Mouse (Mus musculus) ZHBTc4 (cell line): ENCODE results near the gene Gm44965.

Experiments used
- DNase-seq: peaks from one replicate; pipeline ENCODE4 v3.0.0-alpha.2; 2011; ENCODE audit warnings: low read depth, low spot score

The Gm44965 gene

DNA sequence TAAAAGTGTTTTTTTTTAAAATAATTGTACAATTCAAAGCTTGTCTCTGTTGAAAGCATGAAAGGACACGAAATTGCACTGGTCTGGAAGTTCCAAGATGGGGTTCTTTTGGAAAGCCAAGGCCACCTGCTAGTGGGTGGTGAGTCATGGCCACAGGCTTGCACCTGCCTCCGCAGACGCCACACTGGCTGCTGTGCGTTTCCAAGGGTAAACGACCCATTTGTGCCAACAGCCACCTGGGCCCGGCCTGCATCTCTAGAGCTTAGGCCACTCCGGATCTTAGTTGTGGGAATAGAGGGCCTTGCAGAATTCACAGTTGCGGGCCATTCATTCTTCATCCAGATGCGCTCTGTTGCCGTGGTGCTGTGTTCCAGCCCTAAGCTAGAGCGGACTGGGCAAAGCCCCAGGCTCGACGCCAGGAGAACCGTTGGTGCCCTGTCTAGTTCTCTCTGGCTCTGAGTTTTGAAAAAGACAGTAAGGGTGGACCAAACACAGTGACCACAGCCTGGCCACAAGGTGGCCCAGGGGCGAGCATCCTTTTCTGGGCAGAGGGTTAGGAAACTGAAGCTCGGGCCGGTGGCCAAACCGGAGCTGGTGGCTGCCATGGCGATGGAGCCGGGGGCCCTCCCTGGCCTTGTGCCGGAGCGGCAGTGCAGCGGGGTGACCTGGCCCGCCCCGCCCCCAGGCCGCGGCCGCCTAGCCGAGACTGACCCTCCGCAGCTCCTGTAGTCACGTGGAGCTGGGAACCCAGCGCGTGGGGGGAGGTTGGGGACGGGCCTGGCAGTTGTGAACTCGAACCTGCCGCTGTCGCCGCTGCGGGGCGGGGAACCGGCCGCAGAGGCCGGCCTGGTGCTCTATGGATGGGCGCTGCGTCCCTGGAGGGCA, at the start of gene Gm44965, which contains the start of gene Repin1:
Gm44965 (plus strand) TSS at position 784 of the 885 bp plus-strand sequence.
Repin1 (plus strand) TSS at position 726 of the 885 bp plus-strand sequence.
- peak; percentile 87 for DNase-seq

DNA sequence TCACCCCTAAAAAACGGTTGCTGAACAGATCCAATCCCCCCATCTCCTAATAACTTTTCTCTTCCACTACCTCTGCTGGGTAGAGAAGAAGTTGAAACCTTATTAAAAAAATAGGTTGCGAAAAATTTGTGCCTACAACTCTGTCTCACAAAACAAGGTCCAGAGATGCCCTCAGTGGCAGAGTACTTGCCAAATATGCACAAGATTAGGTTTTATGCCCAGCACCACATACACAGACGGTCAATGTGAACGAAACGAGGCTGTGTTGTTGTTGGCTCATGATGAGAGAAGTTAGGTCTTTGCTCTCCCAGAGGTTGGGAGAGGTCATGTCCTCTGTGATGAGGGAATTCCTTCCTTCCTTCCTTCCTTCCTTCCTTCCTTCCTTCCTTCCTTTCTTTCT, 48.5 kb upstream of the Gm44965 start:
- no peak for DNase-seq

DNA sequence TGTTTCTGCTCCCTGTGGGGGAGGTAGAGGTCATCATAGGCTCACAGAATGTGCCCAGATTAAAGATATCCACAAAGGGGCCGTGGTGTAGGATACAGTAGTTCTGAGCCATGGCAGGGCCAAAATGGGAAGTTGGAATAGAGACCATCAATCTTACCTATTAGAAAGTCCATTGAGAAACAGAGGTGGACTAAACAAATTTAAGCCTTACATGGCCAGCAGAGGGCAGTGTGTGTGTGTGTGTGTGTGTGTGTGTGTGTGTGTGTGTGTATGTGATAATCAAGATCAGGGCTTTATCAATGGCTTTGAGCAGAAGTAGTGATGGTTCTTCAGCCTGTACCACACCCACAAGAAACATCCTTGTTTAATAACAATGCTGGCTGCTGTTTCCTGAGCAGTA, 47.5 kb upstream of the Gm44965 start:
- DNase-seq, result peak; percentile 51

DNA sequence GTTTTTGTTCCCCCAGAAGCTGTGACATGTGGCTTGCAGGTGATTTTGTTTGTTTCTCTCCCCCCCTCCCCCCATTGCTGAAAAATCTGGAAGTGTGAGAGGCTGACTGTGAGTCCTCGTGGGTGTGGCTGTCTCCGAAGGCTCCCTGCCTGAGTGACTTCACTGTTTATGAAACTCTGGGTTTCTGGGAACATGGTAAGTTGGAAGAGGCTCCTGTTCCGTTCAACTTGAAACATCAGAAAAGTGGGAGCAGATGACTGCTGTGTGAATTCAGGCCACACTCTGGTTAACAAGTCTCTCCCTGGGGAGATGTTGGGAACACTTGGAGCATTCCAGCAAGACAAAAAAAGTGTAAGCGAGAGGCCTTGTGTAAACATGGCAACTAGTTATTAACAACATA, 46.9 kb upstream of the Gm44965 start:
- no peak for DNase-seq

DNA sequence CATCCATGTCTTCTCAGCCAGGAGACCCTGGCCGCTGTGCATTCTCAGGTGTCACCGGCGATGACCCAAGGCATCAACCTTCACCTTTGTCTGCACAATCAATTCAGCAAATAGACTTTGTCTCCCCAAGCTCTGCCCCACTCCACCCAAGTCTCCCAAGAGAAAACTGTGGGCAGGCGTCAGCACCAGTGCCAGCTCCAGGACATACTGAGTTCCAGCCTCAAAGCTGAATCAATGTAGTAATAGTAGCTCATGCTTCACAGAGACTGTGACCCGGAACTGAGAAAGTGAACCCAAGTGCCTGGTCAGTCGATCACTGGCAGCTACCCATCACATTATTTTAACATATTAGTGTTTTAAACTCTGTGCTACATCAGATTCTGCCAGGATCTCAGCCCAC, 45.4 kb upstream of the Gm44965 start:
- no peak for DNase-seq

DNA sequence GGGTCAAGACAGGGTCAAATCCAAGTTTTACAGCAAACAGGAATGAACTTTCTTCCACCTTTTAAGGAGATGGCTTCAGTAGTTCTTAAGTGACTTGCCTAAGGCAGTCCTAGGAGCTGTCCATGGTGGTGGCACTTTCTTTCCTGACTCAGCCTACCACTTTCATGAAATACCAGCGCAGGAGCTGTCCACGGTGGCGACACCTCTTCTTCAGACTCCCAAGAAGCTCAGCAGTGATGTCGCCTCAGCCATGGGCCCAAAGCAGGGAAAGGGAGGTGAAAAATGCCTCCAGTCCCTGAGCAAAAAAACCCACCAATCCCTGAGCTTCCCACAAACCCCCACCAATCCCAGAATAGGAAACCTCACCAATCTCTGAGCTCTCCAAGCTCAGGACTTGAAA, 40.8 kb upstream of the Gm44965 start:
- peak; percentile 96 for DNase-seq

DNA sequence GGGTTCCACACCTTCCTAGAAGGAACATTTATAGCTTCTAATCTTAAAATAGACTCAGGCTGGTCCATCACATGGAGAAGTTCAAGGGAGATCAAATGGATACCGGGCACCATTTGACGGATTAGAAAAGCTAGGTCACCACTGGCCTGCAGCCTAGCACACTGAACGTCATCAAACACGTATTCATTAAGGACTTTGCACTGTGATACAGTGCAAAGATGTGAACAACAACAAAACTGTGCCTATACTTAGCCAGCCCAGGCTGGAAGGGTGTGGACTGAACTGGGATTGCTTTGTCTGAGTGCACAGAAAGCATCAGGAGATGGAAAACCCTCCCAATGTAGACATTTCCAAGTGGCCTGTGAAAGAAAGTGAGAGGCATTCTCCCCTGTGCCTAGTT, 39.9 kb upstream of the Gm44965 start:
- no peak for DNase-seq

DNA sequence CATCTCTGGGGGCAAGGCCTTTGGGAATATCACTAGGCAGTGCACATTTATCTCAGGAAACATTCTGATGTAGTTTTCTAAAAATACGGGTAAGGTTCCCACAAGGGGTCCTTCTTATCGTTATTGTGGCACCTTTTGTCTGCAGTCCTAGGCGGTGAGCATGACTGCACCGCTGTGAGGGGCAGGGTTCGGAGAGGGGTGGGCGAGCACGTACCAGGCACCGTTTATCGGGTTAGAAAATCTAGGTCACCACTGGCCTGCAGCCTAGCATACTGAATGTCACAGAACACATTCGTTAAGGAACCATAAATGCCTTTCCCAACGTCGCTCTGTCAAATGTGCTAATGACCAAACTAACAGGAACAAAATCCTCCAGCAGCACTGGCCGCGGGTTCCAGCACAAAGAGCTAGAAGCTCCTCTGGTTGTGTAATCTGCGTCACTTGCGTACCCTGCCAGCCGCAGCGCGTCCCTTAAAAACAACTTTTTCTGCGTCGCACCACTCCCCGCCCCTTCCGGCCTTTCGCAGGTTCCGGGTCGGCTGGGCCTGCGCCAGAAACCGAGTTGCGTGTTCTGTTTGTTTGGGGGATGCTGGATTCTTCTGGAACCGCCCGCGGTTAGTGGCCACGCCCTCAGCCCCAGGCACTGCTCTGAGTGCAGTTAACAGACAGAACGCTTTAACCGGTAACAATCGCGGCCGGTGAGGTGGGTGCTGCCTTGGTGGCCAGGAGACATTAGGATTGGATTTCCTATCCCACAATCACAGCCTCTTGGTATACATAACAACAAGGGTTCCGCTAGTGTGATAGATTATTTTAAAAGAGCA, 39.2 kb upstream of the Gm44965 start, which contains the start of gene Lrrc61:
Lrrc61 (plus strand) TSS at position 517 of the 824 bp plus-strand sequence.
- DNase-seq, result peak; percentile 97

DNA sequence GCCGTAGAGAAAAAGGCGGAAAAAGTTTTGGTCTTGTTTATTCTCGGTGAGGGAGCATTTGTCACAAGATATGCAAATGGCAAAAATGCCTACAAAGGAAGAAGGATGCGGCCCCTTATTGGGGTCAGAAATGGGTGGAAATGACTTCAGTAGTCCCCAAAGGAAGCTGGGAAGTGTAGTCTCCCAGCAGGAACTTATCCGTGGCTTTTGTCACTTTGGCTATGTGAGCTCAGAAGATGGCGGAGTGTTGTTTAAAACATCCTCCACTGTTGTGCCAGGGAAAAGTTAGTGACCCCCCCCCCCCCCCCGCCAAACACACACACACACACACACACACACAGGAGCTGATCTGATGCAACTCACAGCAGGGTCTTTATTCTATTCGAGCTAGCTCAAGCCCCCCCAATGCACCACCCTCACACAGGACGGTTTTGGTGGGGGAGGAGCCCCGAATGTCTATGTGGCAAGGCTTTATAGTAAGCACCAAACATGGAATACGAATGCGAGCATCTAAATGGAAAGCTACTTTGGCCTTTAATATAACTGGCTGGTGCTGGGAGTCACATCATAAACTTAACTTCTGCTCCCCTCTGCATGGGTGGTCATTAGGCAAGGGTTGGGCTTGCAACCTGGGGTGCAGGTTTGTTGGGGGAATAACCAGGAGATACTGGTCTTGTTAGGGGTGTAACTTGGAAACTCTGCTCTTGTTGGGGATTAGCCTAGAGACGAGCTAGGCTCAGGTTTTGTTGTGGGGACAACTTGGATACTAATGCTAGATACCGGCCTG, 38.4 kb upstream of the Gm44965 start:
- DNase-seq, result no peak

DNA sequence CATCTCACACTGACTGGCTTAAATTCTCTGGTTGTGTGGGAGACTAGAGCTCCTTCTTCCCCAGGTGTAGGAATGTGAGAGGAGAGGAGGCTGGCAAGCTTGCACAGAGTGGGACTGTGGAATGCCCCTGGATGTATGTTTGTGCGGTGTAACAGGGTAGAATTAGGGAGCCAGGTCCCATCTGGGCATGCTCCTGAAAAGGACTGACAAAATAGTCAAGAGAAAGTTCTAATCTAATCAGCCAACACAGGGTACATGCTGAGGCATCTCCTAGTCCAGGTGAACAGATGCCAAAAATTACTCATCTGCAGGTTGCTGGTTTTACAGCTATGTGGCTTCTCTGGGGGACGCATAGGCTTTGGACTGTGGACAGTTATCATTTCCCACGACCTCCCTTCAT, 37.8 kb upstream of the Gm44965 start:
- DNase-seq, result no peak

DNA sequence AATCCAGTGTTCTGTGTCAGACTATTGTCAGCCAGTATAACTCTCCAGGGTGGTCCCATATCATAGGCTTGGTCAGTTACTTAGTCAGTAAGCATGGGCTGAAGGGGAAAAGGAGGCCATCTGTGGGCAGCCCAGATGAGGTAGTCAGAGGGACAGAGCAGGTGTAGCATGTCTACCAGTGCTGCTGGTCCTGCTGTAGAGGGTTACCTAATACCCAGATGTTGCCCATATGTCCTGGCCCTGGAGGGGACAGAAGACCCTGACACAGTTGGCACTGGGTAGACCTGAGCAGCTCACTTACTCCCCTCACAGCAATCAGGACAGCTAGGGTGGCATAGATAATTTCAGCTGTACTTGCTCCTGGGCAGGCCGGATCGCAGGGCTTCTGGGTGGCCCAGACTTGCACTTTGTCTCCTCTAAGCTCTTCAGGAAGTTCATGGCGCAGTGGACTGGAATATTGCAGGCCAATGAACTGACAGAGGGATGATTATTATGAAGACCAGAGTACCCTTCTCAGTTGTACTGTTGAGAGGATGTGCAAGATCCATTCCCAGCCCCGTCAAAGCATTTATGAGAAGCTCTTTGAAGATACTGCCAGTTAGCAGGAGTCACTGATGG, 27.9 kb upstream of the Gm44965 start:
- no peak for DNase-seq

DNA sequence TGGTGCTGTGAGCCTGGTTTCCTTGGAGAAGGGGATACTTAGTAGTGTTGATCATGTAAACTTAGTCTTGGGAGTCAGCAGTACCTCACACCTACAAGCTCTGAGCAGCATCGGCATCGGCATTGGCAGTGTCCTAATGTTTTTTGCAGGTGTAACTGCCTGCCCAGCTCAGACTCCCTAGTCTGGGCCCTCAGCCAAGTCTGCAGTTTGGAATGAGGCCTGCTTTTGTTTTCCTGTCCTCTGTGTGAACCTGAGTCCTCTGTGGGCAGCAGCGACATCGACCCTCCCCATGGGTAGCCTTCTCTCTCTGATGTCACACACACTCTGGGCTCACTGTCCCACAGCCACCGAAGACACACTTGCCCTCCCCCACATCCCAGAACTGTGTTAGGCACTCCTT, 27.4 kb upstream of the Gm44965 start:
- DNase-seq, result no peak

DNA sequence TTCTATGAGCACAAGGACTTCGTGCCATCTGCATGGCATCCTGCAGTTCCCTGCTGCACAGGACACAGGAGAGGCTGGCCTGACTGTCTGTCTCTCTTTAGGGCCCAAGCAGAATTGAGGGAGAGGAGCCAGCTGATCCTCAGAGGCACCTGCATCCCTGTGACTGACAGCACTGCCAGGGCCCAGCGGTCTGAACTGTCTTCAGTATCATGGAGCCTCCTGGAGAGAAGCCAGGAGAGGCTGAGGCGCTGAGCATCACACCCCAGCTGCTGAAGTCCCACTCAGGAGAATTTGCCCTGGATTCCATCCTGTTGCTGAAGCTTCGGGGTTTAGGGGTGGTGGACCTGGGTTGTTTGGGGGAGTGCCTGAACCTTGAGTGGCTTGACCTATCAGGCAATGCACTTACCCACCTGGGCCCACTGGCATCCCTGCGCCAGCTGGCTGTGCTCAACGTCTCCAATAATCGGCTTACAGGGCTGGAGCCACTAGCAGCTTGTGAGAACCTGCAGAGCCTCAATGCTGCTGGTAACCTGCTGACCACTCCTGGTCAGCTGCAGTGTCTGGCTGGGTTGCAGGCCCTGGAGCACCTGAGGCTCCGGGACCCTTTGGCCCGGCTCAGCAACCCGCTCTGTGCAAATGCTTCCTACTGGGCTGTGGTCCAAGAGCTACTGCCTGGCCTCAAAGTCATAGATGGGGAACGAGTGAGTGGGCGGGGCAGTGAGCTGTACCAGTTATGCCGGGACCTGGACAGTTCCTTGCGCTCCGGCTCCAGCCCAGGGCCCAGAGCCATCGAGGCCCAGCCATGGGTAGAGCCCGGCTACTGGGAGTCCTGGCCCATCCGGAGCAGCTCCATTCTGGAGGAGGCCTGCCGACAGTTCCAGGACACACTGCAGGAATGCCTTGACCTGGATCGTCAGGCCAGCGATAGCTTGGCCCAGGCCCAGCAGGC, 25.4 kb upstream of the Gm44965 start:
- DNase-seq, result no peak

DNA sequence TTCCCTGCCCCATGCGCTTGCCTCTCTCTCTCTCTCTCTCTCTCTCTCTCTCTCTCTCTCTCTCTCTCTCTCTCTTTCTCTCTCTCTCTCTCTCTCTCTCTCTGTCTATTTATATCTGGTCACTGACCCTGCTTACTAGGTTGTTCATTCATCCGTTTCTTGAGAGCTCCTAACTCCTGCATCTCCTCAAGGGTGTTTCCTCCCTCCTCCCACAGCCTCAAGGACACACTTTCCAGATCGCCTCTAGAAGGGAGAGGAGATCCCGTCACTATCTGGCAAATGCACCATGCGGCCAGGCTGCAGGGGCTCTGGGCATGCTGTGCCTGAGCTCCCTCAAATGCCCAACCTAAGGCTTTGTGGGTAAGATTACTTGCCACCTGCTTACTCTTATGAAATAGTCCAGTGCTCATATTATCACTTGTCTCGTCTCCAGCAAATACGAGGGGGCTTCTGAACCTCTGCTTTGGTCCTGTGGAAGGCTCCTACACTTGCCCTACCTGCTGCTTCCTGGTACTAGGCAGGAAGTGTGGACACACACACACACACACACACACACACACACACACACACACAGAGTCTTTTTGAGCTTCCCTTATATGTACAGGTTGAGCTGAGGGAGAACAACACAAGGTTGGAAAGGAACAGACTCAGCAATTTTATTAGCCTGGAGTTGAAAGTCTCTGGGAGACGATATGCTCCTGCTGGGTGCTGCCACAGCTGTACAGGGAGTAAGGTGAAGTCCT, 24.5 kb upstream of the Gm44965 start:
- DNase-seq, result no peak

DNA sequence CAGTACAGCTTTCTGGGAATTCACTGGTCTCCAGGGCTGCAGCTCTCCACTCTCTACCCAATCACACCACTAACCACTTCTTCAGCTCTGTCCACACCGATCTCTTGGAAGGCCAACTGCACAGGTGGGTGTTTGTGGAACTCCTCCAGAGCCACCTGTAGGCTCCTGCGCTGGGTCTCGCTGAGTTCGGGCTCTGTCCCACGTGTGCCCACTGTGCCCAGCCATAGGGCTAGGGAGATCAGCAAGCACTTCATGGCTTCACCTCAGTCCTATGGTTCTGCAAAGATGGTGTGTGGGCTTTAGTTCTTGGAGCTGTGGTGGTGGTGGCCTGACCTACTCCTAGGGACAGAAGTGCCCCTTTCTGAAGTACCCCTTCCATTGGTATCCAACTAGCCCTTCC, 21.7 kb upstream of the Gm44965 start:
- DNase-seq, result no peak

DNA sequence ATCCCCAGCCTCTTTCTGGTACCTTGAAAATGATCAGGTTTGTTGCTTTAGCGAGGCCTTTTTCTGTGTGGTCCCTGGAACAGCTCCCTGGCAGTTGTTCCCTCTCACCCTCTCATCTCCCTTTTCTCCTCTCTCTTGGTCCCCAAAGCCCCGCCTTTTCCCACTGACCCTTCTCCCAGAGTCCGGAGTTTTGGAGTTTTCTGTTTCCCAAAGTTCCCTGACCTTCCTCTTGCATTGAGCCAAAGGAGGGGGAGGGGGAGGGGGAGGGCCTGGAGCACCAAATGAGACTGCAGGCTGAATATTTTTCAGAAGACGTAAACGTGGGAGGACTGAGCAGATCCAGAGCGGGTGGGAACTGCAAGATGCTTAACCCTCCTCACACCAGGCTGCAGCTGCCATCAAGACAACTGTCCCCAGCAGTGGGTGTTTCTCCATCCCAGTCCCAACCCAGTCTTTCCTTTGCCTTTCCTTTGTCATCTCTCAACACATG, 21.1 kb upstream of the Gm44965 start, which contains the start of gene Rarres2:
Rarres2 (minus strand) TSS at position 218 of the 490 bp plus-strand sequence.
- no peak for DNase-seq

DNA sequence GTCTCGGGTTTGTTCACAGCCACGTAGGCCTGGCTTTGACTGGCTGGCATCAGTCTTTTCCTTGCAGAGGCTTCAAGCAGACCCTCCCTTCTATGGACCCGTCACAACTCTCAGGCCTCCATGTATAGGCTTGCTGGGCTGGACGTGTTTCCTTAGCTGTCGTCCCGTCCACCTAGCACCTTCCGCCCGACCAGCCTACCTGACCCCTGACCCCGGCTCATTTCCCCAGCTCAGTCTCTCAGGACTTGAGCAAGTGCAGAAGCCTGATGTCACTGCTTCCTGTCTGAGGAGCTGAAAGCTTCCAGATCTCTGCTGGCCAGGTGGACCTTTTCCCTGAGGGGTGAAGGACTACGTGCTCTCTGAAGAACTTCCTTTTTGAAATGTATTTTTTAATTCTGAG, 20.5 kb upstream of the Gm44965 start:
- no peak for DNase-seq

DNA sequence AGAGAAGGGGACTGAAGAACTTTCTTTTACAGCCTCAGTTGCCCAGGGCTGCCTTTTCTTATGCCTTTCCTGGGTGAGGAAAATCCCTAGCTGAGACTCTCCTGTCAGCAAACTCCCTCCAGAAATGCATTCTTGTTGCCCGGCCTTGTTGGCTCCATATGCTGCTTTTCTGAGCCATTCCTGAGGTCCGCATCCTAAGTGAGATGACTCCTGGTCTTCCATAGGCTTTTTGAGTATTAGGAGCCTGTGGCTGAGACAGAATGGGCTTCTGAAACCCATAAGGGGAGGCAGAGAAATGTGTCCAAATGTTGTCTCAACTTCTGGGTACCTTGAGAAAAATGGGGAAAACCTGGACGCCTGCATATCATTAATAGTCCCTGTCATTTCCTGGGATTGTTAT, 19.8 kb upstream of the Gm44965 start:
- no peak for DNase-seq

DNA sequence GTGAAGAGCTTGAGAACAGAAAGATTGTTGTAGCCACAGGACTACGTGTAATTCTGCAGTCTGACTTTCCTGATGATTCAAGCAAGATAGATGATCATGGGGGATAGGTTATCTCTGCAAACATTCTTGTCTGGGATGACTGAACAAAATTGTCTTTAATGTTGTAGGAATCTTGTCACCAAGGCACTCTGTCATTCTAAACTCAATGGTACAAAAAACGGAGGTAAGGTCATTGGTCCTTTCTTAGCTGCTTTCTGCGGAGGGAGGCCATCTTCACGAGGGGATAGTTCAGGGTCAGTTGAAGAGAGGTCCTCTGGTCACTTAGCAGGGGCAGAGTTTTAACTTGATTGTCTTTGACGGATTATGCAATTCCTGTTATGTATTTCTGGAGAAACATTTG, 15.0 kb upstream of the Gm44965 start:
- no peak for DNase-seq
